In genomic region chr16:94559282-94559681, GRCm38 (mm10) we compare ENCODE assay signal across 12 mouse cellular contexts. TPM values are rescaled to one million over a fixed set of nuclear protein-coding genes. Genes with fewer than 3 reads are reported as not detected.
A peak's percentile ranks its signal among the peaks of the same experiment; 100 is the strongest.
DNase-seq lines count a peak whose midpoint lies in the region; ATAC-seq and TF ChIP-seq lines count a peak whose summit lies in the region.
"Had no signal": no experiment of that assay in that cellular context is flagged by ENCODE, and none has a peak within 500 bp of the region (broad histone marks: within the 10 kb centered on the region; RNA-seq: fewer than 3 reads in every experiment).

No protein-coding gene starts in this region.

- no peaks in the 10 kb centered on the region for H3K9me3 ChIP-seq in heart, embryonic 16.5 days (replicated peaks; ENCODE audit: control insufficient read depth, low read length)
- no peaks in the 10 kb centered on the region; the same call in 1 of the 2 replicates for H3K9me3 ChIP-seq in liver, embryonic 13.5 days (replicated peaks)
- H3K9me3 ChIP-seq: midbrain, embryonic 13.5 days; neural tube, embryonic 15.5 days had no signal

- 0 out of 2 replicates have a peak overlapping the region, but pooled peaks have one; percentile 3 for H3K4me3 ChIP-seq in heart, embryonic 16.5 days (ENCODE audit: low read length)
- 0 out of 2 replicates have a peak overlapping the region, but pooled peaks have one; percentile 21 for H3K4me3 ChIP-seq in liver, embryonic 13.5 days (replicated peaks)
- no peak overlapping the region for H3K4me3 ChIP-seq in small intestine, adult 2 months (ENCODE audit: low read depth, low read length)
- H3K4me3 ChIP-seq: left cerebral cortex, adult 2 months; midbrain, embryonic 13.5 days; neural tube, embryonic 15.5 days had no signal

- peak overlapping the region; percentile 77 for H3K27ac ChIP-seq in heart, embryonic 16.5 days (ENCODE audit: low read length)
- H3K27ac ChIP-seq in liver, embryonic 13.5 days, result peak overlapping the region; percentile 69
- 0 out of 2 replicates have a peak overlapping the region, but pooled peaks have one; percentile 3 for H3K27ac ChIP-seq in small intestine, adult 2 months (ENCODE audit: insufficient read depth, low read depth, low read length)
- H3K27ac ChIP-seq: left cerebral cortex, adult 2 months; midbrain, embryonic 13.5 days; neural tube, embryonic 15.5 days had no signal

- WGBS in heart, embryonic 16.5 days, result 17% methylated on average over 7 of the region's 7 CpGs
- WGBS in liver, embryonic 13.5 days (ENCODE audit: insufficient replicate concordance), result 4% methylated on average over 7 of the region's 7 CpGs
- WGBS in small intestine, adult 2 months, result 38% methylated on average over 7 of the region's 7 CpGs

- 0 out of 2 replicates have a peak, but pooled peaks have one; percentile 49 for ATAC-seq in heart, embryonic 16.5 days (replicated peaks; ENCODE audit: extremely low read depth, insufficient read depth, low FRiP score)
- ATAC-seq in liver, embryonic 13.5 days (ENCODE audit: low read depth), result 0 out of 2 replicates have a peak, but pooled peaks have one; percentile 4
- ATAC-seq: midbrain, embryonic 13.5 days had no signal

- peak overlapping the region; percentile 51 for H3K4me2 ChIP-seq in heart, embryonic 16.5 days (ENCODE audit: low read depth, low read length)
- peak overlapping the region; percentile 27 for H3K4me2 ChIP-seq in liver, embryonic 13.5 days
- H3K4me2 ChIP-seq: midbrain, embryonic 13.5 days; neural tube, embryonic 15.5 days had no signal

- H3K4me1 ChIP-seq in heart, embryonic 16.5 days (ENCODE audit: control insufficient read depth, insufficient read depth, low read length), result peaks cover 18% of the 10 kb centered on the region
- peaks cover 22% of the 10 kb centered on the region for H3K4me1 ChIP-seq in liver, embryonic 13.5 days (replicated peaks)
- peaks cover 13% of the 10 kb centered on the region for H3K4me1 ChIP-seq in small intestine, adult 2 months (ENCODE audit: control insufficient read depth, insufficient read depth, insufficient read length, low read length)
- H3K4me1 ChIP-seq: midbrain, embryonic 13.5 days; neural tube, embryonic 15.5 days had no signal

- no peak for TF ChIP-seq POLR2A in small intestine, adult 2 months (IDR thresholded peaks at IDR 0.05; ENCODE audit: low read depth, low read length)

- H3K36me3 ChIP-seq in heart, embryonic 16.5 days (ENCODE audit: control insufficient read depth, insufficient read depth), result no peaks in the 10 kb centered on the region
- no peaks in the 10 kb centered on the region for H3K36me3 ChIP-seq in liver, embryonic 13.5 days
- H3K36me3 ChIP-seq in small intestine, adult 2 months (ENCODE audit: control insufficient read depth, insufficient read depth, low read length), result no peaks in the 10 kb centered on the region
- H3K36me3 ChIP-seq: midbrain, embryonic 13.5 days; neural tube, embryonic 15.5 days had no signal

- no peaks in the 10 kb centered on the region for H3K27me3 ChIP-seq in heart, embryonic 16.5 days (ENCODE audit: control insufficient read depth, insufficient read depth, low read length)
- H3K27me3 ChIP-seq in liver, embryonic 13.5 days, result no peaks in the 10 kb centered on the region
- no peaks in the 10 kb centered on the region for H3K27me3 ChIP-seq in small intestine, adult 2 months (ENCODE audit: control insufficient read depth, insufficient read depth, low read length)
- H3K27me3 ChIP-seq: midbrain, embryonic 13.5 days; neural tube, embryonic 15.5 days had no signal

- DNase-seq in kidney, postnatal 10 days, result peak; percentile 40
- no peak for DNase-seq in kidney, adult 9 months
- no peak for DNase-seq in liver, embryonic 13.5 days
- DNase-seq in embryo, embryonic 9.5 days (ENCODE audit: extremely low spot score), result no peak
- DNase-seq in testis, postnatal 10 days (ENCODE audit: low spot score), result no peak
- DNase-seq: right cerebral cortex, postnatal 25 days; thymus, adult 18-20 months had no signal

- no peak for TF ChIP-seq CTCF in small intestine, adult 2 months (IDR thresholded peaks at IDR 0.05; ENCODE audit: extremely low read depth, insufficient read length, insufficient replicate concordance, low read depth, low read length)

- no peak overlapping the region for H3K9ac ChIP-seq in heart, embryonic 16.5 days (ENCODE audit: low read length)
- no peak overlapping the region for H3K9ac ChIP-seq in liver, embryonic 13.5 days
- H3K9ac ChIP-seq: midbrain, embryonic 13.5 days; neural tube, embryonic 15.5 days had no signal

RNA-seq across cellular contexts. Expression of gene Dyrk1a, which starts 10.5 kb away (rescaled TPM):
- 7.8 and 8.1 TPM in 2 replicates for polyA plus RNA-seq in heart, embryonic 16.5 days (2015; fragmentation: Nextera tagmentation; extraction: Ambion mirVana)
- 5.2 and 5.3 TPM in 2 replicates for polyA plus RNA-seq in liver, embryonic 13.5 days (2015; fragmentation: Nextera tagmentation; extraction: Ambion mirVana)
- polyA plus RNA-seq in small intestine, adult 2 months (2012; rRNA removed), result 15.9 and 32.1 TPM in 2 replicates

RNA-seq across cellular contexts. Expression of gene Vps26c, which starts 32.7 kb away (rescaled TPM):
- polyA plus RNA-seq in heart, embryonic 16.5 days (2015; fragmentation: Nextera tagmentation; extraction: Ambion mirVana), result 47.9 and 51.7 TPM in 2 replicates
- 22.2 and 24.2 TPM in 2 replicates for polyA plus RNA-seq in liver, embryonic 13.5 days (2015; fragmentation: Nextera tagmentation; extraction: Ambion mirVana)
- 13.6 and 16.6 TPM in 2 replicates for polyA plus RNA-seq in small intestine, adult 2 months (2012; rRNA removed)

Comparison
In these comparisons a context has a peak if more than half of its experiments do, and no peak if none do; other contexts are left out.
1. H3K27ac ChIP-seq: peak in every context shown above with its lines; median percentile 77 in heart, embryonic 16.5 days; 69 in liver, embryonic 13.5 days; 3 in small intestine, adult 2 months.